Mouse (Mus musculus): ENCODE measurements at regions not wholly inside any gene's neighbourhood (a gene's known extent, or its start where the extent isn't known, plus 50 kb on each side); places are given as distances from the start of the nearest gene placed in this dataset.
A peak's percentile ranks its signal among the peaks of the same experiment; 100 is the strongest.

- no peak for ATAC-seq (ENCODE audit: extremely low read depth, insufficient number of reproducible peaks, low FRiP score, low TSS enrichment)
- Histone ChIP-seq H3K27me3 (replicated peaks) (no peaks in the 10 kb centered on the region), H3K4me1 (peaks cover 11% of the 10 kb centered on the region), H3K27ac (replicated peaks) (no peak overlapping the region), H3K9me3 (no peaks in the 10 kb centered on the region), H3K4me3 (no peak overlapping the region), H3K4me2 (no peak overlapping the region), H3K36me3 (no peaks in the 10 kb centered on the region), H3K9ac (no peak overlapping the region)
- 59% methylated on average over 4 of the region's 4 CpGs for WGBS
Observed at GRCm38 (mm10) chr9:41827356-41827755, 296.7 kb downstream of the Sorl1 start.

- no peak overlapping the region for H3K4me2 ChIP-seq
Observed at GRCm38 (mm10) chr9:41821401-41821800, 302.7 kb downstream of the Sorl1 start.

GRCm38 (mm10) chr9:41817740-41818461 is 306.2 kb downstream of the Sorl1 start:
- Histone ChIP-seq H3K4me1 (0 out of 2 replicates have a peak, but pooled peaks cover 6% of the 10 kb centered on the region), H3K4me3 (no peak overlapping the region), H3K9me3 (no peaks in the 10 kb centered on the region), H3K4me2 (no peak overlapping the region), H3K9ac (no peak overlapping the region), H3K27me3 (replicated peaks) (no peaks in the 10 kb centered on the region), H3K27ac (replicated peaks) (no peak overlapping the region), H3K36me3 (no peaks in the 10 kb centered on the region)
- no peak for ATAC-seq (ENCODE audit: extremely low read depth, insufficient number of reproducible peaks, low FRiP score, low TSS enrichment)
- 49% methylated on average over 11 of the region's 11 CpGs for WGBS

More at GRCm38 (mm10) chr9:41821401-41821800, 302.7 kb downstream of the Sorl1 start:
- 64% methylated on average over 4 of the region's 4 CpGs for WGBS
- Histone ChIP-seq H3K4me3 (no peak overlapping the region), H3K27ac (replicated peaks) (no peak overlapping the region), H3K27me3 (replicated peaks) (no peaks in the 10 kb centered on the region), H3K9me3 (no peaks in the 10 kb centered on the region), H3K9ac (no peak overlapping the region), H3K36me3 (no peaks in the 10 kb centered on the region), H3K4me1 (peaks cover 17% of the 10 kb centered on the region)
- no peak for ATAC-seq (ENCODE audit: extremely low read depth, insufficient number of reproducible peaks, low FRiP score, low TSS enrichment)

GRCm38 (mm10) chr9:41815921-41816320 is 308.2 kb downstream of the Sorl1 start:
- H3K27ac ChIP-seq (replicated peaks) = no peak overlapping the region
- H3K9ac ChIP-seq = no peak overlapping the region
- H3K4me3 ChIP-seq = no peak overlapping the region
- no peak for ATAC-seq (ENCODE audit: extremely low read depth, insufficient number of reproducible peaks, low FRiP score, low TSS enrichment)
- no peaks in the 10 kb centered on the region for H3K9me3 ChIP-seq
- H3K36me3 ChIP-seq = no peaks in the 10 kb centered on the region
- 73% methylated on average over 2 of the region's 2 CpGs for WGBS
- no peak overlapping the region for H3K4me2 ChIP-seq
- H3K4me1 ChIP-seq = 0 out of 2 replicates have a peak, but pooled peaks cover 6% of the 10 kb centered on the region
- H3K27me3 ChIP-seq (replicated peaks) = no peaks in the 10 kb centered on the region

GRCm38 (mm10) chr9:41809291-41809690 is 314.8 kb downstream of the Sorl1 start:
- H3K4me3 ChIP-seq = no peak overlapping the region
- no peak overlapping the region for H3K27ac ChIP-seq (replicated peaks)
- H3K9me3 ChIP-seq = no peaks in the 10 kb centered on the region
- no peak overlapping the region for H3K4me2 ChIP-seq
- whole genome bisulfite sequencing = 72% methylated on average over 4 of the region's 4 CpGs
- H3K4me1 ChIP-seq = peaks cover 22% of the 10 kb centered on the region
- H3K27me3 ChIP-seq (replicated peaks) = no peaks in the 10 kb centered on the region
- no peaks in the 10 kb centered on the region for H3K36me3 ChIP-seq
- H3K9ac ChIP-seq = no peak overlapping the region
- ATAC-seq (ENCODE audit: extremely low read depth, insufficient number of reproducible peaks, low FRiP score, low TSS enrichment) = no peak

GRCm38 (mm10) chr9:41808791-41809190 is 315.3 kb downstream of the Sorl1 start:
- Histone ChIP-seq H3K4me3 (no peak overlapping the region), H3K9ac (no peak overlapping the region), H3K4me1 (peaks cover 25% of the 10 kb centered on the region), H3K4me2 (no peak overlapping the region), H3K9me3 (no peaks in the 10 kb centered on the region), H3K27ac (replicated peaks) (no peak overlapping the region), H3K36me3 (no peaks in the 10 kb centered on the region), H3K27me3 (replicated peaks) (no peaks in the 10 kb centered on the region)
- 63% methylated on average over 3 of the region's 3 CpGs for WGBS
- no peak for ATAC-seq (ENCODE audit: extremely low read depth, insufficient number of reproducible peaks, low FRiP score, low TSS enrichment)

DNA sequence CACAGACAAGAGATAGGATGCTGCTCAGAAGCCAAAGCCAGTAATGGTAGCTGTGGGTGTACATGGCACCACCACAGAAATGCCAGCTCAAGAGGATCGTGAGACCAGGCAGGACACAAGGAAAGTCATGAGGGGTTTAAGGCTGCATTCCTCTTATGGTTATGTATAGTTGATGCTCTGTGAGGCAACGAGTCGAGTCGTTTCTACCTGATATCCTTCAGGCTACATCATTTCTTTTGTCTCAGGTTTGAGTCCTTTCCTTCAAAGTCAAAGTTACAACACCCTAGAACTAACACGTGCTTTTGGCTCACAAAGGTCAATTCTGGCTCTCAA is 317.8 kb downstream of the Sorl1 start:
- peak overlapping the region; percentile 70 for H3K27ac ChIP-seq (replicated peaks)

DNA sequence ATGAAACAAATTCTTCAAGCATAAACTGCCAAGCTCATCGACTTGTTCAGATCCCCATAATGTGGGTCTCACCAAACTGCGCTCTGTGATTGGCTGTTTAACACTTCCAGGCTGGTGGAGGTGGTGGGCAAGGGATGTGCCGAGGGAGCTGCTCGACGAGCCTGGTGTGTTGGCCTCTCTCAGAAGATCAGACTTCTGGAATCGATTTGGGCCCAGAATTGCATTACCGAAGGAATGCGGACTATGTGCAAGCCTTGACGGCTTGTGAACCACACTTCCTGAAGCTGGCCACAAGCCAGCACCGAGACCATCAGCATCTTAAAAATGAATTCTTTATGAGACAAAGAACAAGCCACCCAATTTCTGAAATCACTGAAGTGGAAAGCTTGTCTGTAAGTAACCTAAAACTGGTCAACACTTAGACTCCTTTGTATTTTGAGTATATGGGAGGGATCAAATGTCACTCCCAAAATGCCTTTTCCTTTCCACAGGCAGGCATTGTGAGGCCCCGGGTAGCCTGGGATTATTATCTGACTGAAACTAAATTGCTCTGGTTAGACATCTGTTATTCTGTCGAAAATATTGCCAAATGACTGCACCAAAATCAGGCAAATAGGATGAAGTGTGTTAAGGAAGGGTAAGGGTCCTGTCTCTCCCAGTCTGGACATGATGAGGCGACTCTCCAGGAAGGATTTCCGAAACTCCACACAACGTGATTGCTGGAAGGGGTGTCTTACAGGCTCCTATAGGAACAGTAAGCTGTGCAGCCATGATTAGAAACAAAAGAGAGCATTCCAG is 318.4 kb downstream of the Sorl1 start:
- H3K36me3 ChIP-seq = no peaks in the 10 kb centered on the region
- ATAC-seq (ENCODE audit: extremely low read depth, insufficient number of reproducible peaks, low FRiP score, low TSS enrichment) = no peak
- peak overlapping the region; percentile 70 for H3K27ac ChIP-seq (replicated peaks)
- no peaks in the 10 kb centered on the region for H3K27me3 ChIP-seq (replicated peaks)
- 0 out of 2 replicates have a peak overlapping the region, but pooled peaks have one; percentile 13 for H3K9ac ChIP-seq
- H3K4me3 ChIP-seq = no peak overlapping the region
- peak overlapping the region; percentile 40 for H3K4me2 ChIP-seq
- H3K9me3 ChIP-seq = no peaks in the 10 kb centered on the region
- 43% methylated on average over 15 of the region's 15 CpGs for WGBS
- peaks cover 25% of the 10 kb centered on the region for H3K4me1 ChIP-seq

More for the DNA sequence above, 317.8 kb downstream of the Sorl1 start:
- Histone ChIP-seq H3K36me3 (no peaks in the 10 kb centered on the region), H3K4me1 (peaks cover 25% of the 10 kb centered on the region), H3K9me3 (no peaks in the 10 kb centered on the region), H3K9ac (no peak overlapping the region), H3K4me3 (no peak overlapping the region), H3K4me2 (no peak overlapping the region), H3K27me3 (replicated peaks) (no peaks in the 10 kb centered on the region)
- no peak for ATAC-seq (ENCODE audit: extremely low read depth, insufficient number of reproducible peaks, low FRiP score, low TSS enrichment)
- 83% methylated on average over 5 of the region's 5 CpGs for WGBS

DNA sequence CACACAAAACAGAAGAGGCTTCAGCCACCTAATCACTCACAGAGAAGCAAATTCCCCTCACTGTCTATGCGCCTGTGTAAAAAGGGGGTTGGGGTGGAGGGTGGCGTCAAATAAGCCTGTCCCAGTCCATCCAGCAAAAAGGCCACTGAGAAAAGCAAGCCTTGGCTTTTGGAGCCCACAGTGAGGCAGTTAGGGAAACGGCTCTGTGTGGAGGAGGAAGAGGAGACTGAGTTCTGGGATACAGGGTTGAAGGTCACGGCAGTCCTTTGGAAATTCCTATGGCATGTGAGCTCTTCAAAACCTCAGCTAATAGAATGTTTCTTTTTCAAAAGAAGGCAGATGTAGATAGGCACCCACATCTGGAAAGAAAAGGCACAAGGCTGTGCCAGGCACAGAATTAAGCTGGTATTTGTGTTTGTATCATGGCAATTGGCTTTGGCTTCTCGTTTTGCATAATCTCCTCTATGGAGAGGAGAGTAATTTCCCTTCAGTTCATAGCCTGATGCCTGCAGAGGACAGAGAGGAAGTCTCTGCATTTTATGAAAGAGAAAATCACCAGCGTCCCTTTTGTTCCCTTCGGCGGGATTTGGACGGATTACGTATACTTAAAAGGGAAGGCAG is 319.3 kb downstream of the Sorl1 start:
- 56% methylated on average over 10 of the region's 10 CpGs for WGBS
- H3K27ac ChIP-seq (replicated peaks) = peak overlapping the region; percentile 70

GRCm38 (mm10) chr9:41803680-41804460 is 320.2 kb downstream of the Sorl1 start:
- WGBS = 69% methylated on average over 11 of the region's 11 CpGs

More for the DNA sequence above, 319.3 kb downstream of the Sorl1 start:
- no peaks in the 10 kb centered on the region for H3K9me3 ChIP-seq
- ATAC-seq (ENCODE audit: extremely low read depth, insufficient number of reproducible peaks, low FRiP score, low TSS enrichment) = no peak
- peaks cover 25% of the 10 kb centered on the region for H3K4me1 ChIP-seq
- no peak overlapping the region for H3K4me3 ChIP-seq
- H3K27me3 ChIP-seq (replicated peaks) = no peaks in the 10 kb centered on the region
- 0 out of 2 replicates have a peak overlapping the region, but pooled peaks have one; percentile 13 for H3K9ac ChIP-seq
- H3K4me2 ChIP-seq = no peak overlapping the region
- H3K36me3 ChIP-seq = no peaks in the 10 kb centered on the region

DNA sequence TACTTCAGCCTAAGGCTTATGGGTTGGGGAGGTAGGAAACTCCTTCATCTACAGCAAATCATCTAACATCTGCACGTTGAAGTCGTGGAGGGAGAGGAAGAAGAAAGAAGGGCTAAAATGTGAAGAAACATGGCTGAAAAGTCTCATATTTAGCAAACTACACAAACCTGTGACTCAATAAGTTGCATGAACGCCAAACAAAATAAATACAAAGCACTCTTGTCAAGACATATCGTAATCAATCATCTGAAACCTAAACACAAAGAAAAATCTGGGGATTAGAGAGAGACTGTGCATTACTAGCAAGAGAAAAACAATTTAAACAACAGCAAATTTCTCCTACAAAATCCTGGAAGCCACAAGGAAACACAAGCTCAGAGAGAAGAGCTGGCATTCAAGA is 322.7 kb downstream of the Sorl1 start:
- H3K27me3 ChIP-seq (replicated peaks) = no peaks in the 10 kb centered on the region
- no peaks in the 10 kb centered on the region for H3K36me3 ChIP-seq
- WGBS = 75% methylated on average over 4 of the region's 4 CpGs
- H3K9me3 ChIP-seq = no peaks in the 10 kb centered on the region
- H3K27ac ChIP-seq (replicated peaks) = no peak overlapping the region
- H3K4me1 ChIP-seq = peaks cover 24% of the 10 kb centered on the region
- no peak overlapping the region for H3K9ac ChIP-seq
- no peak overlapping the region for H3K4me2 ChIP-seq
- ATAC-seq (ENCODE audit: extremely low read depth, insufficient number of reproducible peaks, low FRiP score, low TSS enrichment) = no peak
- no peak overlapping the region for H3K4me3 ChIP-seq

More at GRCm38 (mm10) chr9:41803680-41804460, 320.2 kb downstream of the Sorl1 start:
- Histone ChIP-seq H3K27me3 (replicated peaks) (no peaks in the 10 kb centered on the region), H3K9ac (no peak overlapping the region), H3K36me3 (no peaks in the 10 kb centered on the region), H3K4me2 (no peak overlapping the region), H3K4me3 (no peak overlapping the region), H3K27ac (replicated peaks) (peak overlapping the region; percentile 70; the same call in 1 of the 2 replicates), H3K9me3 (no peaks in the 10 kb centered on the region), H3K4me1 (peaks cover 25% of the 10 kb centered on the region)
- no peak for ATAC-seq (ENCODE audit: extremely low read depth, insufficient number of reproducible peaks, low FRiP score, low TSS enrichment)
